Mouse (Mus musculus) midbrain, embryonic 11.5 days (tissue): ENCODE results near the gene Col25a1. TPM values are rescaled to one million over a fixed set of nuclear protein-coding genes. Genes with fewer than 3 reads are reported as not detected.
A peak's percentile ranks its signal among the peaks of the same experiment; 100 is the strongest.

Source experiments
- ATAC-seq: fragments of 200-750 bp; cut with Nextera tagmentation; 2 replicates; pipeline ENCODE4 v1.8.0; 2017; ENCODE audit warnings: moderate TSS enrichment, moderate library complexity; ENCODE audit not compliant: low FRiP score
- DNase-seq: peaks from one replicate; pipeline ENCODE4 v3.0.0; 2015; ENCODE audit warnings: low spot score; ENCODE audit errors: missing footprints
- H3K27ac ChIP-seq: fragments of 300-500 bp; sonication (generic); 2 replicates; pipeline ENCODE4 v1.5.1; 2014; ENCODE audit warnings: low read depth, low read length
- H3K27me3 ChIP-seq: fragments of 300-500 bp; sonication (generic); 2 replicates; pipeline ENCODE4 v1.6.1; 2014; ENCODE audit warnings: mild to moderate bottlenecking, low read length, moderate library complexity, mixed read lengths; ENCODE audit not compliant: control insufficient read depth, insufficient read depth
- H3K36me3 ChIP-seq: fragments of 300-500 bp; sonication (generic); 2 replicates; pipeline ENCODE4 v1.6.1; 2014; ENCODE audit warnings: mild to moderate bottlenecking, low read length, moderate library complexity, mixed read lengths; ENCODE audit not compliant: control insufficient read depth, insufficient read depth
- H3K4me1 ChIP-seq: fragments of 300-500 bp; sonication (generic); 2 replicates; pipeline ENCODE4 v1.6.1; 2014; ENCODE audit warnings: low read length; ENCODE audit not compliant: control insufficient read depth, insufficient read depth
- H3K4me2 ChIP-seq: fragments of 300-500 bp; sonication (generic); 2 replicates; pipeline ENCODE4 v1.6.1; 2014; ENCODE audit warnings: mild to moderate bottlenecking, moderate library complexity
- H3K4me3 ChIP-seq: fragments of 300-500 bp; sonication (generic); 2 replicates; pipeline ENCODE4 v1.5.1; 2014; ENCODE audit warnings: low read depth, low read length
- H3K9ac ChIP-seq: fragments of 300-500 bp; sonication (generic); 2 replicates; pipeline ENCODE4 v1.6.1; 2014; ENCODE audit warnings: low read length
- H3K9me3 ChIP-seq: fragments of 300-500 bp; sonication (generic); 2 replicates; pipeline ENCODE4 v1.6.1; 2016; ENCODE audit warnings: low read length; ENCODE audit not compliant: control insufficient read depth
- WGBS: fragments of 180-500 bp; shearing (Covaris S2); extraction: QIAGEN DNeasy Blood & Tissue Kit; methylation state at CpG from one replicate; pipeline ENCODE4 v1.1.7; 2014; 5-methylcytosine and 5-hydroxymethylcytosine counted together
- polyA plus RNA-seq: library from polyadenylated mRNA; unstranded; fragments of >200 nt; fragmentation: Nextera tagmentation; extraction: Ambion mirVana; gene quantifications from 2 replicates; pipeline ENCODE4 v1.2.1, GENCODE M21; 2014

Col25a1 gene
- polyA plus RNA-seq, 1 experiment from 2014 or later = 3.0 TPM

GRCm38 (mm10) chr3:130153117-130153516 is 21.8 kb downstream of the Col25a1 start:
- ATAC-seq (no peak), DNase-seq (peak; percentile 21)
- H3K27ac ChIP-seq = no peak overlapping the region
- H3K27me3 ChIP-seq = no peaks in the 10 kb centered on the region
- H3K4me2 ChIP-seq = no peak overlapping the region
- H3K36me3 ChIP-seq = no peaks in the 10 kb centered on the region
- H3K4me1 ChIP-seq = no peaks in the 10 kb centered on the region
- H3K9ac ChIP-seq = no peak overlapping the region
- H3K4me3 ChIP-seq = no peak overlapping the region
- WGBS = 92% methylated on average over 3 of the region's 3 CpGs
- no peaks in the 10 kb centered on the region for H3K9me3 ChIP-seq

GRCm38 (mm10) chr3:130157551-130157950 is 26.2 kb downstream of the Col25a1 start:
- no peaks in the 10 kb centered on the region for H3K4me1 ChIP-seq
- ATAC-seq (no peak), DNase-seq (peak; percentile 54)
- 39% methylated on average over 3 of the region's 3 CpGs for WGBS
- no peak overlapping the region for H3K4me2 ChIP-seq
- no peaks in the 10 kb centered on the region for H3K27me3 ChIP-seq
- no peak overlapping the region for H3K9ac ChIP-seq
- no peaks in the 10 kb centered on the region for H3K9me3 ChIP-seq
- H3K27ac ChIP-seq = no peak overlapping the region
- H3K4me3 ChIP-seq = no peak overlapping the region
- H3K36me3 ChIP-seq = no peaks in the 10 kb centered on the region

GRCm38 (mm10) chr3:130159906-130160305 is 28.6 kb downstream of the Col25a1 start:
- DNase-seq = peak; percentile 60
- 76% methylated on average over 4 of the region's 4 CpGs for WGBS
- no peaks in the 10 kb centered on the region for H3K9me3 ChIP-seq
- no peak for ATAC-seq
- no peak overlapping the region for H3K9ac ChIP-seq
- no peak overlapping the region for H3K4me3 ChIP-seq
- no peaks in the 10 kb centered on the region for H3K27me3 ChIP-seq
- H3K4me2 ChIP-seq = no peak overlapping the region
- H3K36me3 ChIP-seq = no peaks in the 10 kb centered on the region
- H3K27ac ChIP-seq = no peak overlapping the region
- H3K4me1 ChIP-seq = no peaks in the 10 kb centered on the region

GRCm38 (mm10) chr3:130160902-130161301 is 29.6 kb downstream of the Col25a1 start:
- ATAC-seq (no peak), DNase-seq (peak; percentile 80)
- H3K9ac ChIP-seq = no peak overlapping the region
- no peak overlapping the region for H3K4me3 ChIP-seq
- H3K27me3 ChIP-seq = no peaks in the 10 kb centered on the region
- no peaks in the 10 kb centered on the region for H3K4me1 ChIP-seq
- 77% methylated on average over 4 of the region's 4 CpGs for WGBS
- H3K9me3 ChIP-seq = no peaks in the 10 kb centered on the region
- H3K4me2 ChIP-seq = no peak overlapping the region
- no peaks in the 10 kb centered on the region for H3K36me3 ChIP-seq
- no peak overlapping the region for H3K27ac ChIP-seq

- DNase-seq (no peak), ATAC-seq (no peak)
- 64% methylated on average over 13 of the region's 13 CpGs for whole genome bisulfite sequencing
Measured at GRCm38 (mm10) chr3:130161323-130161917, 30.1 kb downstream of the Col25a1 start.

GRCm38 (mm10) chr3:130166875-130167274 is 35.6 kb downstream of the Col25a1 start:
- Histone ChIP-seq H3K27me3 (no peaks in the 10 kb centered on the region), H3K9ac (no peak overlapping the region), H3K4me1 (no peaks in the 10 kb centered on the region), H3K36me3 (no peaks in the 10 kb centered on the region), H3K27ac (no peak overlapping the region), H3K4me3 (no peak overlapping the region), H3K9me3 (no peaks in the 10 kb centered on the region), H3K4me2 (no peak overlapping the region)
- ATAC-seq = no peak
- WGBS = 72% methylated on average over 4 of the region's 4 CpGs
- no peak for DNase-seq

More at GRCm38 (mm10) chr3:130161323-130161917, 30.1 kb downstream of the Col25a1 start:
- Histone ChIP-seq H3K36me3 (no peaks in the 10 kb centered on the region), H3K4me2 (no peak overlapping the region), H3K4me3 (no peak overlapping the region), H3K9me3 (no peaks in the 10 kb centered on the region), H3K4me1 (no peaks in the 10 kb centered on the region), H3K27ac (no peak overlapping the region), H3K27me3 (no peaks in the 10 kb centered on the region), H3K9ac (no peak overlapping the region)

GRCm38 (mm10) chr3:130172764-130173163 is 41.5 kb downstream of the Col25a1 start:
- 93% methylated on average over 17 of the region's 17 CpGs for WGBS
- ATAC-seq = no peak
- Histone ChIP-seq H3K27ac (no peak overlapping the region), H3K9ac (no peak overlapping the region), H3K4me2 (no peak overlapping the region), H3K9me3 (no peaks in the 10 kb centered on the region), H3K27me3 (no peaks in the 10 kb centered on the region), H3K4me1 (no peaks in the 10 kb centered on the region), H3K4me3 (no peak overlapping the region), H3K36me3 (no peaks in the 10 kb centered on the region)
- DNase-seq = peak; percentile 12

- H3K4me2 ChIP-seq = peak overlapping the region; percentile 91
- H3K36me3 ChIP-seq = no peaks in the 10 kb centered on the region
- ATAC-seq (peak; percentile 97), DNase-seq (peak; percentile 97)
- H3K4me3 ChIP-seq = peak overlapping the region; percentile 45
- H3K27me3 ChIP-seq = peaks cover 2% of the 10 kb centered on the region; the same call in 1 of the 2 replicates
- no peaks in the 10 kb centered on the region for H3K4me1 ChIP-seq
- no peaks in the 10 kb centered on the region for H3K9me3 ChIP-seq
- peak overlapping the region; percentile 51 for H3K9ac ChIP-seq
- under 1% methylated on average over 40 of the region's 40 CpGs for WGBS
- no peak overlapping the region for H3K27ac ChIP-seq
Measured at GRCm38 (mm10) chr3:130180181-130180940, 49.1 kb downstream of the Col25a1 start.

- Histone ChIP-seq H3K9ac (peak overlapping the region; percentile 50), H3K4me2 (peak overlapping the region; percentile 91), H3K27me3 (peaks cover 2% of the 10 kb centered on the region; the same call in 1 of the 2 replicates), H3K27ac (no peak overlapping the region), H3K36me3 (no peaks in the 10 kb centered on the region), H3K4me3 (peak overlapping the region; percentile 45), H3K4me1 (no peaks in the 10 kb centered on the region), H3K9me3 (no peaks in the 10 kb centered on the region)
- WGBS = under 1% methylated on average over 40 of the region's 40 CpGs
- ATAC-seq (peak; percentile 69), DNase-seq (no peak)
Measured at GRCm38 (mm10) chr3:130180964-130181590, 49.8 kb downstream of the Col25a1 start.
